Mouse (Mus musculus) stomach, embryonic 14.5 days (tissue): ENCODE results near the gene Zfp991. TPM values are rescaled to one million over a fixed set of nuclear protein-coding genes. Genes with fewer than 3 reads are reported as not detected.
"Not testable (repeated sequence)": the region's sequence is repeated elsewhere in the genome, so short reads cannot be mapped to it uniquely, and the experiment has no call there.

ENCODE experiments used
- ATAC-seq: fragments of 200-750 bp; cut with Nextera tagmentation; 2 replicates; pipeline ENCODE4 v1.8.0; 2017; ENCODE audit warnings: low read depth, moderate TSS enrichment; ENCODE audit not compliant: insufficient number of reproducible peaks, insufficient read depth, low FRiP score
- H3K27ac ChIP-seq: fragments of 300-500 bp; sonication (generic); 2 replicates; pipeline ENCODE4 v1.5.1; 2014; ENCODE audit warnings: mild to moderate bottlenecking, low read length, moderate library complexity, mixed read lengths
- H3K27me3 ChIP-seq: fragments of 300-500 bp; sonication (generic); 2 replicates; pipeline ENCODE4 v1.6.1; 2014; ENCODE audit warnings: low read length, control low read depth, mixed read lengths; ENCODE audit not compliant: control insufficient read depth, insufficient read depth
- H3K36me3 ChIP-seq: fragments of 300-500 bp; sonication (generic); 2 replicates; pipeline ENCODE4 v1.6.1; 2014; ENCODE audit warnings: mild to moderate bottlenecking, control low read depth, low read length, moderate library complexity, mixed read lengths; ENCODE audit not compliant: control insufficient read depth, insufficient read depth
- H3K4me1 ChIP-seq: fragments of 300-500 bp; sonication (generic); 2 replicates; pipeline ENCODE4 v1.6.1; 2014; ENCODE audit warnings: low read length, control low read depth, mixed read lengths; ENCODE audit not compliant: control insufficient read depth, insufficient read depth
- H3K4me2 ChIP-seq: fragments of 300-500 bp; sonication (generic); replicated peaks from 2 replicates; pipeline ENCODE4 v1.6.1; 2014; ENCODE audit warnings: low read depth, low read length, control low read depth
- H3K4me3 ChIP-seq: fragments of 300-500 bp; sonication (generic); 2 replicates; pipeline ENCODE4 v1.5.1; 2014; ENCODE audit warnings: low read depth, low read length, control low read depth
- H3K9ac ChIP-seq: fragments of 300-500 bp; sonication (generic); replicated peaks from 2 replicates; pipeline ENCODE4 v1.6.1; 2014; ENCODE audit warnings: low read depth, mild to moderate bottlenecking, control low read depth, low read length, moderate library complexity, mixed read lengths
- H3K9me3 ChIP-seq: fragments of 300-500 bp; sonication (generic); 2 replicates; pipeline ENCODE4 v1.6.1; 2016; ENCODE audit warnings: low read depth, low read length, control low read depth; ENCODE audit not compliant: control insufficient read depth
- WGBS: fragments of 180-500 bp; shearing (Covaris S2); extraction: QIAGEN DNeasy Blood & Tissue Kit; methylation state at CpG from one replicate; pipeline ENCODE4 v1.1.7; 2014; 5-methylcytosine and 5-hydroxymethylcytosine counted together
- polyA plus RNA-seq: library from polyadenylated mRNA; unstranded; fragments of >200 nt; fragmentation: Nextera tagmentation; extraction: Ambion mirVana; gene quantifications from 2 replicates; pipeline ENCODE4 v1.2.1, GENCODE M21; 2014

The Zfp991 gene
- polyA plus RNA-seq, 1 experiment from 2014 or later = 9.3 TPM

GRCm38 (mm10) chr4:147171557-147171956 is 39.7 kb downstream of the Zfp991 start:
- not testable (repeated sequence) for H3K27me3 ChIP-seq, H3K27ac ChIP-seq, H3K4me1 ChIP-seq, ATAC-seq, H3K4me2 ChIP-seq, H3K9ac ChIP-seq, H3K36me3 ChIP-seq, H3K9me3 ChIP-seq, H3K4me3 ChIP-seq
- no CpG with 5 or more reads among the region's 4 CpGs for WGBS

GRCm38 (mm10) chr4:147176279-147176880 is 44.5 kb downstream of the Zfp991 start:
- H3K4me2 ChIP-seq, H3K4me3 ChIP-seq, H3K9me3 ChIP-seq, H3K27me3 ChIP-seq, H3K9ac ChIP-seq, H3K36me3 ChIP-seq, H3K4me1 ChIP-seq, H3K27ac ChIP-seq: not testable (repeated sequence)
- ATAC-seq = 0 out of 2 replicates have a peak, but pooled peaks have one; percentile 46
- WGBS = 88% methylated on average over 7 of the region's 12 CpGs

GRCm38 (mm10) chr4:147181141-147181685 is 49.4 kb downstream of the Zfp991 start:
- not testable (repeated sequence) for H3K4me2 ChIP-seq, H3K4me3 ChIP-seq, H3K27me3 ChIP-seq, H3K36me3 ChIP-seq, H3K9ac ChIP-seq, H3K9me3 ChIP-seq, H3K4me1 ChIP-seq, H3K27ac ChIP-seq, ATAC-seq
- WGBS = 92% methylated on average over 7 of the region's 8 CpGs

GRCm38 (mm10) chr4:147181969-147182705 is 50.3 kb downstream of the Zfp991 start:
- H3K9ac ChIP-seq, H3K4me3 ChIP-seq, H3K27me3 ChIP-seq, H3K4me1 ChIP-seq, H3K36me3 ChIP-seq, H3K9me3 ChIP-seq, H3K27ac ChIP-seq, H3K4me2 ChIP-seq: not testable (repeated sequence)
- WGBS = no CpG with 5 or more reads among the region's 13 CpGs
- 0 out of 2 replicates have a peak, but pooled peaks have one; percentile 42 for ATAC-seq

- not testable (repeated sequence) for H3K4me1 ChIP-seq, H3K4me3 ChIP-seq, H3K9me3 ChIP-seq, H3K36me3 ChIP-seq, H3K27ac ChIP-seq, H3K27me3 ChIP-seq, H3K4me2 ChIP-seq, H3K9ac ChIP-seq
- ATAC-seq = peak; percentile 60
- 88% methylated on average over 1 of the region's 1 CpGs for WGBS
Observed at GRCm38 (mm10) chr4:147186824-147187223, 55.0 kb downstream of the Zfp991 start.

GRCm38 (mm10) chr4:147187283-147187965 is 55.6 kb downstream of the Zfp991 start:
- H3K9me3 ChIP-seq, H3K27me3 ChIP-seq, H3K4me2 ChIP-seq, H3K27ac ChIP-seq, H3K4me1 ChIP-seq, H3K4me3 ChIP-seq, H3K36me3 ChIP-seq, H3K9ac ChIP-seq: not testable (repeated sequence)
- peak; percentile 66 for ATAC-seq
- 63% methylated on average over 61 of the region's 71 CpGs for WGBS

- not testable (repeated sequence) for H3K27ac ChIP-seq, H3K4me1 ChIP-seq, H3K4me2 ChIP-seq, H3K9me3 ChIP-seq, H3K27me3 ChIP-seq, H3K36me3 ChIP-seq, H3K4me3 ChIP-seq, H3K9ac ChIP-seq, ATAC-seq
- WGBS = 90% methylated on average over 3 of the region's 9 CpGs
Observed at GRCm38 (mm10) chr4:147195186-147195585, 63.3 kb downstream of the Zfp991 start.

- H3K27ac ChIP-seq, H3K9ac ChIP-seq, H3K4me2 ChIP-seq, H3K27me3 ChIP-seq, ATAC-seq, H3K4me1 ChIP-seq, H3K4me3 ChIP-seq, H3K36me3 ChIP-seq, H3K9me3 ChIP-seq: not testable (repeated sequence)
- WGBS = 83% methylated on average over 2 of the region's 2 CpGs
Observed at GRCm38 (mm10) chr4:147197210-147197609, 65.4 kb downstream of the Zfp991 start.
